Mouse (Mus musculus): ENCODE data around the gene Timm50.

Gene Timm50

DNA sequence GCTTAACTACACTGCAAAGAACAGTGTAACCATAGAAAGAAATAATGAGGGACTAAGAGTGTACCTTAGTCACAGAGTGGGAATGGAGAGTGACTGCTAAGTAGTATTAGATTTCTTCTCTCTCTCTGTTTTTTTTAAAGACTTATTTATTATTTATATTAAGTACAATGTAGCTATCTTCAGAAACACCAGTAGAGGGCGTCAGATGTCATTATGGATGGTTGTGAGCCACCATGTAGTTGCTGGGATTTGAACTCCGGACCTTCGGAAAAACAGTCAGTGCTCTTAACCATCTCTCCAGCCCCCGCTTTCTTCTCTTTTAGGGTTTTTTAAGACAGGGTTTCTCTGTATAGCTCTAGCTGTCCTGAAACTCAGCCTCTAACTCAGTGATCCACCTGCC is 14.6 kb upstream of the Timm50 start:
- WGBS, result 81% methylated on average over 4 of the region's 4 CpGs

DNA sequence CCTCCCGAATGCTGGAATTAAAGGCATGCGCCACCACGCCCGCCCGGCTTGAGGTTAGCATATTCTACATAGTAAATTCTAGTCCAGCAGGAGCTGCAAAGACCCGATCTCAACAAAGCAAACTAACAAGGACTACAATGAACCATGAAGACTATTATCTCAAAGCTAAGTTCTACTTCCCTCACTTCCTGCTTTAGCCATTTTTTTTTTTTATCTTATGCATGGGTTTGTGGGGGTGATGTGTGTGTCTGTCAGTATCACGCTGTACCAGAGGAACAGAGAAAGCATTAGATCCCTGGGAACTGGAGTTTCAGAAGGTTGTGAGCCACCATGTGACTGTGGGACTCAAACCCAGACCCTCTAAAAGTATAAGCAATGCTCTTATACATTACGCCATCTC is 13.4 kb upstream of the Timm50 start:
- 95% methylated on average over 8 of the region's 8 CpGs for WGBS

DNA sequence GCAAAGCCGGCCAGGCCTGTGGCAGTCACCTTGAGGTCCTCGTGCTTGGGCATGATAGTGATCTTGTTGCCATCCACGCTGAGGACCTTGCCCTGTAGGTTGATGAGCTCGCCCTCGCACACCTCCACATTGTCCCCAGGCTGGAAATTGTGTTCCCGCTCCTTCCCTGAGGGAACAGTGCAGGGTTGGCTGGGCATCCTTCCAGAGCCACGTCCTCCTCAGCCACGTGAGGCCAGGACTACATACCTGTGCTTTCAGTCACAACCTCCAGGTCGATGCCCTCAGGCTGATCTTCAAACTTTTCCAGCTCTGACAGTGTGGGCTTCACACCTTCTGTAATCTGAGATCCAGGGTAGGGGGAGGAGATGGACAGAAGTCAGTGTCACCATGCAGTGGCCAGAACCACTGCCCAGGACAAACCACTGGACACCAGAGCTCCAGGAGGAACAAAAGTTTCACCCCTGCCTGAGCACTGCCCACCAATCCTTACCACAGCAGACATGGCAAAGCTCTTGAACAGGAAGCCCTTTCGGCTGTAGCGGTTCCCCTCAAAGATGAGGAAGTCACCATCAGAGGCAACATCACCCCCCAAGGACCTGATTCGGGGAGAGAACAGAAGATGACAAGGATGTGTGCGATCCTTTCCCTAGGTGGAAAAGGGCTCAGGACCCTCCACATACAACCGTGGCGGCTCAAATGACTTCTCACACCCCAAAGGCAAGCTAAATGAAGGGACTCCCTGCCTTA is 10.3 kb upstream of the Timm50 start:
- 90% methylated on average over 15 of the region's 15 CpGs for WGBS

DNA sequence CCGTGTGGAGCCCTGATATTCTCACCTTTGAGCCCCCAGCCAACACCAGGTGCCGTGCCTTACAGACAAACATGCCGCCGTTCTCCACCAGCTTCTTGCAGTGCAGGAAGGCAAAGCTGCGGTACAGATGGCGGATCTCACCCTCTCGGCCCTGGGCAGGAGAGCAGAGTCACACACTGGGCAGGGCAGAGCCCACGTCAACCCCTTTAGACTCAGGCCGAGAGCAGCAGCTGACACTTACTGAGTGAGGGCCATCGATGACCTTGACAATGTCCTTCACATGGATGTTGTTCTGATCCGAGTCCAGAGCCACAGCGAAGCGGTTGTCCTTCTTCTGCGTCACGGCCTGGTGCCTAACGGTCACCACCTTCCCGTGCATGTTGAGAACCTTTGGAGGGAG is 6.8 kb upstream of the Timm50 start:
- 94% methylated on average over 17 of the region's 17 CpGs for WGBS

DNA sequence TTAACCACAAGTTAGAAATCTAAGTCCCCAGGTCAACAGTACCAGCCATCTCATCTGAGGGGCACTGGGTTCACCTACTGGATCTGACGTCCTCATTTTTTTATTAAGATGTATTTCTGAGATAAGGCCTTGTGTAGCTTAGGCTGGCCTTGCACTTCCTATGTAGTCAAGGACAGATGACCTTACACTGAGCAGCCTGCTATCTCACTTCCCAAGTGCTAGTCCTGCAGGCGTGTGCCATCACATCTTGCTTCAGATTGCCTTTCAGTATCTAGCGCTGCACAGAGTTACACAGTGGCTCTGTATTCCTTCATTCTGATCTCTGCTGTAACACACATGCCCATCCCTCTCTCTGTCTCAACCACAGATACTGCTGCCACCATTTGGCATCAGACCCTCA is 6.2 kb upstream of the Timm50 start:
- 93% methylated on average over 3 of the region's 3 CpGs for WGBS

DNA sequence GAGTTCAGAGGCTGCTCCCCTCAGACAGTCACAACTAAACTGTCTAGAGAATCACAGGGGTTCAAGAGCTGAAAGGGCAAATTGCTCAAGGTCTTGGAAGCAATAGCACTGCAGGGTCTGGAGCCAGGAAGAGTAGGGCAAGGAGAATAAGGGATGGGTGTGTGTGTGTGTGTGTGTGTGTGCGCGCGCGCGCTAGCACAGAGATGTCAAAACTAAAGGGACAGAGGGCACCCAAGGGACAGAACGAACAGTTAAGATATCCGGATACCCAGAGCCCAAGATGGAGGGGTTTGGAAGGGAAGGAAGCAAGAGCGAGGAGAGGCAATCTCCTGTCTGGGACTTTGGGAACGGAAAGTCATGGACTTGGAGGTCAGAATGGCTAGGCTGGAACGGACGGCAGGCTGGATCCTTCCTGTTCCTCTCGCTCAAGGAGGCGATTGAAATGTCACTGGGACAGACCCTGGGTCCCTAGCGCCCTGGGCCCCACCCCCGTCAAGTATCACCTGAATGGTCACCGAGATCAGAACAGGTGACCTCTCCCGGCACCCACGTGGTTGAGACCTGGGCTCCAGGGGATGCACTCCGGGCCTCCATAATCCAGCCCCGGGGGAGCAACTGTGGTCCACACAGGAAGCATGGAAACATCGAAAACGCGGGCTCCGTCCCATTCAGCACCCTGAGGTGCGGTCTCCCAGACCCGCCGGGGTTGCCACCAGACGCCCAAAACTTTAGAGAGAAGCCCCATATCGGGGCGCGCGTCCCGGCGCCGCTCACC is 534 bp downstream of the Timm50 start:
- WGBS, result 5% methylated on average over 35 of the region's 35 CpGs

DNA sequence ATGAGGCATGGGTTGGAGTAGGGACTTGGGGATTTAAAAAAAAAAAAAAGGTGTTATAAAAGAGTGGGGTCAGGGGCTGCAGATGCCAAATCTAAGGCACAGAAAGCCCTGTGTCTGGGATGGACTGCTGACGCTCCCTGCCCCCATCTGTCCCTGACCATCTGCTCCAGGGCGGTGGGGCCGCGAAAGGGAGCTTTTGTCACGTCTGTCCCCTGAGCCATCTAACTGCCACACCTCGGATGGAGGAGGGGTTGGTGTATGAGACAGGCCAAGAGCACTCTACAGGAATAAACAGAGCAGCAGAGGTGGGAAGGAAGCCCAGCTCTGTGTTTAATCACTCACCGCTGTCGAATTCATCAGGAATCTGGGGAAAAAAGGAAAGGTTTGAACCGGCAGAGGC is 2.1 kb downstream of the Timm50 start:
- WGBS, result 62% methylated on average over 9 of the region's 9 CpGs

DNA sequence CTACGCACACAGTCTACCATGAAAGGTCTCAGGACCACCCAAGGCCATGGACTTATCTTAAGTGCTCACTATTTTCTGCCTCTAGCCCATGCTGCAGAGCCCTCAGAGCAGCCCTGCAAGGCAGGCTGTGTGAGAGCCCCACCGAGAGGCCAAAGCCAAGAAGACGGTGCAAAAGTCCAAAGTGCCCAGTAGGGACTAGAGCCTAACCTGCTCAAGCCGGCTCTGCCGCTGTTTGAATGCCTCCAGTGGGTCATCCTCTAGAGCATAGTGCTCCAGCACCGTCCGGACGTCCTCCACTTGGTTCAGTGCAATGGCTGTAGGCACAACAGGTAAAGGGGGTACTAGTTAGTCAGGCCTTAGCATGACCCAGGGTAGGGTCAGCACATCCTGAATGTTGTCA is 5.7 kb downstream of the Timm50 start:
- 92% methylated on average over 8 of the region's 8 CpGs for WGBS

DNA sequence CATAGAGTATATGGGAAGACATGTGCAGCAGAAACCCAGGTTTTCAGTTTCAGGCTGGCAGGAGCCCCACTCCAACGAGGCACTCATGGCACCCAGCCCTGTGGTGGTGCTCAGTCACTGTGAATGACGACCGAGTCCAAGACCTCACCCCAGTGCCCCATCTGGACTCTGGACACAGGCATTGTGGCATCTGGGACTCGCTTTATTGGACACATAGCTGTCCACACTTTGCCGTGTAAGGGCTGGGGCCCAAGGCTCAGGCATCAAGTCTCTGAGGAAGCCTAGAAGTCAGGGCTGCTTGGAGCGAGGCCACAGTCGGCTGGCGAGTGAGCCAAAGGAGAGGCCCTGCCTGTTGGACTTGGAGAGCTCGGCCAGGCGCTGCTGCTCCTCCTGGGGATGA is 6.2 kb downstream of the Timm50 start:
- 78% methylated on average over 10 of the region's 10 CpGs for WGBS

DNA sequence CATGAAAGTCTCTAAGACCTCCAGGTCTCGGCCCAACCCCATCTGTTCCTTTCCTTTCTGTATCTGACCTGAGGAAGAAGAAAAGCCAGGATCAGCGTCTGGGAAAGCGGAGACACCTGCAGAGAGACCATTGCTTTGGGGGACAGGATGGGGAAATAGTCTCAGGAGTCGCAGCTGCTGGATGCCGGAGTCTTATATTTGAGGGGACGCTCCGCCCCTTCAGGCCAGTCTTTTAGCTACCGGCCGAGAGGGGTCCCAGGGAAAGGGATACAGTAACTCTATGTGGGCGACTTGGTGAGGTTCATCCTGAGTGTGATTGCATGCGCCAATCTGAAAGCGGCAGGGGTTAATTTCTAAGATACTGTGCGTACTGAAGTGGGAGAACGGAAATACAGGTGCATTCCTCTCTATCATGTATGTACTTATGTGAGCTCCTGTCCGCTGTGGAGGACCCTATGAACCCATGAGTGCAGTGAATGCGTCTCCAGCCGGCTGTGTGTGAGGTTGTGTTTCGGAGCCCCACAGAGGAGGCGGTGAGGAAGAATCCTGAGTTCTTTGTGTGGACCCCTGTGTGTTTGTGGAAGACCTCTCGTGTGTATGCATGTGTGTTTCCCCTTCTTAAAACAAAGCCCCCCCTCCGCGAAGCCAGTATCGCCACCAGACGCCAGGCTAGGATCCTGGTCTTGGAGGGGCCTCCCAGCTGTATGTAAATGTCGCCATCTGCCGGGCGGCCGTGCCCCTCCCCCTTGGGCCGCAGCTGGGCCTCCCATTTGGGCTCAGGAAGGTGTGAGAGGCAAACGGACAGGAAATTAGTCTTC is 10.0 kb downstream of the Timm50 start, which contains the start of gene Dll3:
Dll3 (minus strand) TSS at position 623 of the 818 bp plus-strand sequence.
- 9% methylated on average over 30 of the region's 30 CpGs for WGBS

DNA sequence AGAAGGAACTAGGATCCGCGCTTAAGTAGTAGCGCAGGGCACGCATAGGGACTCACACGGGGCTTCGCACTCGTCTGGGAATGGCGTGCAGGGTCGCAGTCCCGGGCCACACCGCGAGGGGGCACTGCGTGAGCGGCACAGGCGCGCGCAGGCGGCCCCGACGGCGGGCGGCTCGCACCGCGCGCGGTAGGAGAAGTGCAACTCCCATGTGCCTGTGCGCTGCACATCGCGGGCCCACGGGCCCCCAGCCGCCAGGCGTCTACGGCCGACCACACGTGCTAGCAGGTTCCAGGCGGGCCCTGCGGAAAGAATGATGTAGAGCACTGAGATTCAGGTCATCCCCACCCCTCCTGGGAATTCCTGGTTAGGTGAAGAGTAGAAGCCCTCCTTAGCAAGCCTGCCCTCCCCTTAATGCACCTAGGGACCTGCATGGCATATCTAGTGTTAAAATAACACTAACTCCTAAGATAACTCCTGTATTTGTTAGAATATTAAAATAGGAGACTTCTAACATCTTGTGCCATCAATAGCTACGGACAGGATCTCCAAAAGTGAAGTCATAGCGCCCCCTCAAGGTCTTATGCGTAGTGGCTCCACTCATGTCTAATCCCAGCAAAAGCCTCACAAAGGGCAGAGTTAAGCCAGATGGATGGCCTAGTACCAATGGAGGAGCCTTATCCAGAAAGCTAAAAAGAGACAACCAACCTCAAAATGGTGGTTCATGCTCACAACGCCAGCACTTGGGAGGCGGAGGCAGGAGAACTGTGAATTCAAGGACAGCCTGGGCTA is 12.8 kb downstream of the Timm50 start:
- WGBS, result 12% methylated on average over 43 of the region's 43 CpGs

DNA sequence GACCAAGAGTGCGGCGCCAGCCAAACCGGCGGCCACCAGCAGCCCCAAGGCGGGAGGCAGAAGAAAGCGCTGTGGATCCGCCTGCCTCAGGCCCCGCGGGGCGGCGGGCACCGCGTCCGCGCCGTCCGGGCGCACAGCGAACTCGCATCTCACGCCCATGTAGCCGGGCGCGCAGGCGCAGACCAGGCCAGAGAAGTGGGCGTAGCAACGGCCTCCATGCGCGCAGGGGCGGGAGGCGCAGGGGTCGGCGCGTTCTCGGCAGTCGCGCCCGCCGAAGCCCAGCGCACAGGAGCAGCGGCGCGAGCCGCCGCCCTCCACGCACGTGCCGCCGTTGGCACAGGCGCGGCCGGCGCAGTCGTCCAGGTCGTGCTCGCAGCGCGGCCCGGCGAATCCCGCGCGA is 17.4 kb downstream of the Timm50 start:
- 4% methylated on average over 63 of the region's 63 CpGs for WGBS

DNA sequence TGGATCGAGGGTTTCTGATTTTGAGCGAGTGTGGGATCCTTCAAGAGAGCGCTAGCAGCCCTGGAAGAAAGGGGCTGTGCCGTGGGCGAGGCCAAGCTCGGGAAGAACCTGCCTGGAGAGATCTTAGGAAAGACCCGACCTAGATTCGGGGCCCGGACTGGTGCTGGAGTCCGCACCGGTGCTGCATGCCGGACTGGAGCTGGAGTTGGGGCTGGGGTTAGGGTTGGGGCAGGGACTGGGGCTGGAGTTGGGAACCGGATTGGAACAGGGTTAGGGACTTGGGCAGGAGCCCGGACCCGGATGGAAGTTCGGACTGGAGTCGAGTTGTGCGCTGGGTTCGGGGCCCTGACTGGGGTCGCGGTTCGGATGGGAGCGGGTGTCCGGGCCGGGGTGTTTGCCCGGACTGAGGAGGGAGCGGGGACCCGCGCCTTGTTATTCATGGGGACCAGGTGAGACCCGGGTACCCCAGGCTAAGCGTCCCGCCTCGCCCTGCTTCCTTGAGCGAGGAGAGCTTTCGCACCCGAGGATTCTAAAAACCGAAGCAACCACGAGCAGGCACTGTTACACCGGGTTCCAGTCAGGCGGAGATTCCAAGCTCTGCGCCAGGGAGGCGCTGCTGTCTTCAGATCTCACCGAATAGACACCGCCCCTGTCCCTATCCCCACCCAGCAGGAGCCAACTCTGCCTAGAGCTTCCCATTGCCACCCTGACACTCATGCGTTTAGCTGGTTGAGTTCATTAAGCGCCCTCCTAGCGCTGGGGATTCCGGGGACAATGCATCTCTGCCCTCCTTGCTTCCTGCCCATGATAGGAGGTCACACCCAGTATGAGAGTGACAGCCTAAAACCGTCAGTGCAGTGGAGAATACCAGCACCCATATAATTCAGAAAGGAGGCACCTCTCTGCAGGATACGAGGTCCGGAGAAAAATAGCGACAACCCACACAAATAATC is 21.0 kb downstream of the Timm50 start, which contains the start of gene Selenov:
Selenov (minus strand) TSS at position 549 of the 953 bp plus-strand sequence.
- WGBS, result 3% methylated on average over 52 of the region's 52 CpGs

DNA sequence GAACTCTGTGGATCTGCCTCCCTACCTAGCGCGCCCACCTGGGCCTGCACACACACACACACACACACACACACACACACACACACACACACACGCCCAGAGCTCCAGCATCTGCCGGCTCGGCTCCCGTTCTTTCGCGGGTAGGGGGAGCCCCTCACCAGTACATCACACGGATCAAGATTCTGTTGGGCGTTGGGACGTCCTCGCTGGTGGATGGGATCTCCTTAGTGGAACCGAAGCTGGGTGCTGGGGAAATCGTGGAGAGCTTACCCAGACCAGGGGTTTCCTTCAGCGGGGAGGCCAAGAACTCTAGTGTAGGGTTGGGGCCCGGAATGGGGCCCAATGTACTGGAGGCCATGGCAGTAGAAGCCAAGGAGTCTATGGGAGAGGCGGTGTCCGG is 21.7 kb downstream of the Timm50 start:
- WGBS, result 10% methylated on average over 18 of the region's 18 CpGs

DNA sequence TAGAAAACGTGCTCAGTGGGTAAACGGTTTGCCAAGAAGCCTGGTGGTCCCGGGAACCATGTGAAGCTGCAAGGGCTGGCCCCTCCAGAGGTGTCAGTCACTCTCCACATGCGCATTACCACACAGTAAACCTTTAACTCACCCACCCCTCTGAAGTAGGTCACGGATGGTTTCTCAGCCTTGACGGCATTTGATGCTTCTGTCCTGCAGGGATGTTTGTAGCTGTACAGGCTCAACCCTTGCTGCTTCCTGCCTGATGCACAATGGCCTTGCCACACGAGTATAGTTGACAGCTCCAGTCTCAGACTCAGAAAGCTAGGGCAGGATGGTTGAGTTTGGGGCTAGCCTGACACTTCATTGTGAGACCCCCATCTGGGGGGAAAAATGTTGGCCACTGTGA is 31.2 kb downstream of the Timm50 start:
- 81% methylated on average over 7 of the region's 7 CpGs for WGBS

DNA sequence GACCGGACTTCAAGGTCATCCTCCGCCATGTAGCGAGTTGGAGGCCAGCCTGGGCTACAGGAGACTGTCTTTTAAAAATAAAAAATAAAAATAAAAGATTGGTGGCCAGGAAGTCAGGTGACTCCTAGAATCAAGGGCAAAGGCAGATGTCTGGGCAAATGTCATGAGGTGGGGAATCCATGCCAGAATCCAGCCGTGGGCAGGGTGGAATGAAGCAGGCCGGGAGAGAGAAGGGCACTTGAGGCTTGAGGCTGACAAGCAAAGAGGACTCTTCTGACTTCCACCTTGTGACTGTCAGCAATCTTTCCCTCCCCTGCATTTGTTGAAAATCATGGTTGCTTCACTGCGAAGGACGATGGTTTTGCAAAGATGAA is 33.6 kb downstream of the Timm50 start:
- WGBS, result 85% methylated on average over 7 of the region's 7 CpGs

DNA sequence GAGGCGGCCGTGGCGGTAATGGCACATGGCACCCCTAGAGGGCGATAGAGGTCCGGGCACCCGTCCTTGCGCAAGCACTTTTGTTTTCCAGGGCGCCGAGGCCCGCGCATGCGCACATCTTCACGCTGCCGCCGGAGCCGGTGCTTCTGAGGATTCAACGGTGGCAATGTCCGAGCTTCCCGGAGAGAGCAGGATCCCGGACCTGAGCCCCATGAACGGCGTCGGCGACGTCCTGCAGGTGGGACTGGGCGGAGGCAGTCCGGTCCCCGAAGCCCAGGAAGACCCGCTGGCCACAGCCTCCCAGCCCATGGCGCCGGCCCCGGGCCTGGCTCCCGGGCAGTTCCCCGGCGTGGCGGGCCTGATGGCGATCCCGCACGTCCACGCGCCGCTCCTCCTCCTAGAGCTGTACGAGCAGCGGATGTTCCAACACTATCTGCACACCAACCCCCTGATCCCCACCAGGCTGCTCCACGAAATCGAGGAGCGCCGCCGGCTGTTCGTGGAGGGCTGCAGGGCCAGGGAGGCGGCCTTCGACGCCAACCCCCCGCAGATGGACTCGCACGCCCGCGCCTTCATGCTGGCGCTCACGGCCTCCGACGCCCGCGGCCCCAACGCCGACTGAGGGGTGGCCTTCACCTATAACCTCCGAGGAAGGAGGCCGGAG is 34.1 kb downstream of the Timm50 start, which contains the start of gene Eid2b:
Eid2b (plus strand) TSS at position 125 of the 664 bp plus-strand sequence.
- 3% methylated on average over 68 of the region's 68 CpGs for WGBS

DNA sequence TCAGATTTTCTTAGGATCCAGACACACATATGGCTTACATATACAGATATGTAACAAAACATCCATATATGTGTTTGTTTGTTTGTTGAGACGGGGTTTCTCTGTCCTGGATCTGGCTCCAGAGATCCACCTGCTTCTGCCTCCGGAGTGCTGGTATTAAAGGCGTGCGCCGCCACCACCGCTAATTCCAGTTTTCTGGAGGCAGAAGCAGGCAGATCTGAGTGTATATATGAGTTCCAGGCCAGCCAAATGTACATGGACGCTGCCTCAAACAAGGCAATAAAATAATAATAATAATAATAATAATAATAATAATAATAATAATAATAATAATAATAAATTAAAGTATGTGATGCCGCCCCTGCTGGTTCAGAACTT is 34.6 kb downstream of the Timm50 start:
- 57% methylated on average over 8 of the region's 8 CpGs for WGBS

DNA sequence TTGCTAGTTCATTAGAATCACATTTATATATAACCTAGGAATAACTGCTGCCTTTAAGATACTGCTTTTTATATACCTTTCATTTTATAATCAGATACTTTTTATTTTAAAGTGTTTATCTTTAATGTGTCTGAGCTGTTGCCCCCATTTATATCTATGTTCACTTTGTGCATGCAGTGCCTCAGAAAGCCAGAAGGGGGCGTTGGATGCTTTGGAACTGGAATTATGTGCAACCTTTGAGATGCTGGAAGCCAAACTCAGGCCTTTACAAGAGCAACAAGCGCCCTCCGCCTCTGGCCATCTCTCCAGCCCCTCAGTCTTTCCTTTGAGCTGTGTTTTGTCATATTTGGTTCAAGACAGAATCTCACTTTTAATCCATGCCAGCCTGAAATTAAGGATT is 40.1 kb downstream of the Timm50 start:
- WGBS, result 70% methylated on average over 3 of the region's 3 CpGs

DNA sequence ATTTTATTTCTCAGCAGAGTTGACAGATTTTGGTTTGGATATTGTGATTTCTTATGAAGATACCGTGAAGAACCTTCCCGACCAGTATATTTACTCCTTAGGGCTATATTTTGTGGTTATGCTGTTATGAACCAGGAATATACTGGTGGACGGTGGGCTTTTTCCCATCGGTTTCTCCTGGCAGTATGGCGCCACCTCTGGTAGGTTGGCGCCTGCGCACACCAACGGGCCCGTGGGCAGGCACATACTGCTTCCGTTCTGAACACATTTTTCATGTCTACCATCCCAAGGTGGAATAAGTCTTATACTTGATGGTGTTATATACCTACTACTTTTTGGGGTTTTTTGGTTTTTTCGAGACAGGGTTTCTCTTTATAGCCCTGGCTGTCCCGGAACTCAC is 42.5 kb downstream of the Timm50 start:
- 93% methylated on average over 12 of the region's 12 CpGs for WGBS
